Mouse (Mus musculus) lung, embryonic 15.5 days (tissue): ENCODE data around the gene Hcn2. TPM values are rescaled to one million over a fixed set of nuclear protein-coding genes. Genes with fewer than 3 reads are reported as not detected.
A peak's percentile ranks its signal among the peaks of the same experiment; 100 is the strongest.

Source experiments
- ATAC-seq: fragments of 200-750 bp; cut with Nextera tagmentation; 2 replicates; pipeline ENCODE4 v1.8.0; 2017; ENCODE audit warnings: moderate number of reproducible peaks, borderline replicate concordance; ENCODE audit not compliant: low FRiP score, low TSS enrichment; ENCODE audit errors: extremely low read depth
- H3K27ac ChIP-seq: fragments of 300-500 bp; sonication (generic); 2 replicates; pipeline ENCODE4 v1.5.1; 2015; ENCODE audit warnings: moderate library complexity, mild to moderate bottlenecking, inconsistent platforms
- H3K27me3 ChIP-seq: fragments of 300-500 bp; sonication (generic); 2 replicates; pipeline ENCODE4 v1.6.1; 2015; ENCODE audit warnings: inconsistent platforms
- H3K36me3 ChIP-seq: fragments of 300-500 bp; sonication (generic); 2 replicates; pipeline ENCODE4 v1.6.1; 2015; ENCODE audit warnings: inconsistent platforms
- H3K4me1 ChIP-seq: fragments of 300-500 bp; sonication (generic); 2 replicates; pipeline ENCODE4 v1.6.1; 2015; ENCODE audit warnings: inconsistent platforms
- H3K4me2 ChIP-seq: fragments of 300-500 bp; sonication (generic); 2 replicates; pipeline ENCODE4 v1.6.1; 2015; ENCODE audit warnings: inconsistent platforms, mild to moderate bottlenecking, moderate library complexity
- H3K4me3 ChIP-seq: fragments of 300-500 bp; sonication (generic); 2 replicates; pipeline ENCODE4 v1.5.1; 2015; ENCODE audit warnings: mild to moderate bottlenecking, inconsistent platforms
- H3K9ac ChIP-seq: fragments of 300-500 bp; sonication (generic); 2 replicates; pipeline ENCODE4 v1.6.1; 2015; ENCODE audit warnings: inconsistent platforms
- H3K9me3 ChIP-seq: fragments of 300-500 bp; sonication (generic); 2 replicates; pipeline ENCODE4 v1.6.1; 2016; ENCODE audit warnings: inconsistent platforms
- WGBS: fragments of 180-500 bp; shearing (Covaris S2); methylation state at CpG from one replicate; pipeline ENCODE4 v1.1.7; 2015; 5-methylcytosine and 5-hydroxymethylcytosine counted together
- polyA plus RNA-seq: library from polyadenylated mRNA; unstranded; fragments of >200 nt; fragmentation: Nextera tagmentation; extraction: Ambion mirVana; gene quantifications from 2 replicates; pipeline ENCODE4 v1.2.1, GENCODE M21; 2015

Hcn2 gene
- 0.05 and 0.10 TPM in 2 replicates for polyA plus RNA-seq

GRCm38 (mm10) chr10:79716254-79716987, at the start of gene Hcn2:
Hcn2 (plus strand) TSS chr10:79716634.
- peaks cover 18% of the 10 kb centered on the region for H3K4me1 ChIP-seq
- H3K4me3 ChIP-seq = peak within 1 kb of the TSS; percentile 56
- peak within 1 kb of the TSS; percentile 94 for H3K4me2 ChIP-seq
- ATAC-seq = no peak
- 0 out of 2 replicates have a peak within 1 kb of the TSS, but pooled peaks have one; percentile 10 for H3K9ac ChIP-seq
- peaks cover 8% of the 10 kb centered on the region for H3K36me3 ChIP-seq
- H3K27ac ChIP-seq = no peak within 1 kb of the TSS
- peaks cover 48% of the 10 kb centered on the region for H3K27me3 ChIP-seq
- no peaks in the 10 kb centered on the region for H3K9me3 ChIP-seq
- WGBS = under 1% methylated on average over 69 of the region's 91 CpGs

- Histone ChIP-seq H3K4me2 (no peak overlapping the region), H3K9me3 (no peaks in the 10 kb centered on the region), H3K9ac (no peak overlapping the region), H3K27ac (no peak overlapping the region), H3K4me1 (peaks cover 12% of the 10 kb centered on the region), H3K36me3 (no peaks in the 10 kb centered on the region), H3K4me3 (no peak overlapping the region), H3K27me3 (no peaks in the 10 kb centered on the region; the same call in 1 of the 2 replicates)
- 75% methylated on average over 5 of the region's 5 CpGs for WGBS
- no peak for ATAC-seq
Observed at GRCm38 (mm10) chr10:79668076-79668475, 48.4 kb upstream of the Hcn2 start.

- under 1% methylated on average over 45 of the region's 45 CpGs for WGBS
- peak within 1 kb of the TSS; percentile 91 for H3K4me2 ChIP-seq
- H3K36me3 ChIP-seq = 0 out of 2 replicates have a peak, but pooled peaks cover 6% of the 10 kb centered on the region
- no peaks in the 10 kb centered on the region for H3K9me3 ChIP-seq
- peak within 1 kb of the TSS; percentile 80 for H3K4me3 ChIP-seq
- ATAC-seq = peak; percentile 78
- no peaks in the 10 kb centered on the region; the same call in 1 of the 2 replicates for H3K27me3 ChIP-seq
- H3K9ac ChIP-seq = peak within 1 kb of the TSS; percentile 65
- peaks cover 12% of the 10 kb centered on the region for H3K4me1 ChIP-seq
- H3K27ac ChIP-seq = peak within 1 kb of the TSS; percentile 91
Observed at GRCm38 (mm10) chr10:79668771-79669575, 47.5 kb upstream of the Hcn2 start, which contains the start of gene Tpgs1. Tpgs1 (plus strand) TSS chr10:79669369.

GRCm38 (mm10) chr10:79669576-79670057, 46.8 kb upstream of the Hcn2 start:
- H3K36me3 ChIP-seq = 0 out of 2 replicates have a peak, but pooled peaks cover 6% of the 10 kb centered on the region
- peak overlapping the region; percentile 65 for H3K9ac ChIP-seq
- no peaks in the 10 kb centered on the region for H3K9me3 ChIP-seq
- peak overlapping the region; percentile 80 for H3K4me3 ChIP-seq
- peak; percentile 58; the same call in 1 of the 2 replicates for ATAC-seq
- WGBS = under 1% methylated on average over 47 of the region's 47 CpGs
- H3K4me2 ChIP-seq = peak overlapping the region; percentile 91
- H3K27me3 ChIP-seq = no peaks in the 10 kb centered on the region; the same call in 1 of the 2 replicates
- H3K4me1 ChIP-seq = peaks cover 12% of the 10 kb centered on the region
- peak overlapping the region; percentile 91 for H3K27ac ChIP-seq

GRCm38 (mm10) chr10:79670071-79670888, 46.2 kb upstream of the Hcn2 start:
- Histone ChIP-seq H3K4me2 (peak overlapping the region; percentile 91), H3K27ac (peak overlapping the region; percentile 8; the same call in 1 of the 2 replicates), H3K4me3 (peak overlapping the region; percentile 80), H3K27me3 (no peaks in the 10 kb centered on the region; the same call in 1 of the 2 replicates), H3K9ac (peak overlapping the region; percentile 65), H3K9me3 (no peaks in the 10 kb centered on the region), H3K4me1 (peaks cover 12% of the 10 kb centered on the region), H3K36me3 (0 out of 2 replicates have a peak, but pooled peaks cover 6% of the 10 kb centered on the region)
- 29% methylated on average over 15 of the region's 15 CpGs for WGBS
- ATAC-seq = peak; percentile 15; the same call in 1 of the 2 replicates

- Histone ChIP-seq H3K9ac (no peak overlapping the region), H3K27me3 (no peaks in the 10 kb centered on the region; the same call in 1 of the 2 replicates), H3K27ac (no peak overlapping the region), H3K4me3 (no peak overlapping the region), H3K9me3 (no peaks in the 10 kb centered on the region), H3K4me2 (no peak overlapping the region), H3K36me3 (0 out of 2 replicates have a peak, but pooled peaks cover 6% of the 10 kb centered on the region), H3K4me1 (peaks cover 12% of the 10 kb centered on the region)
- ATAC-seq = no peak
- 49% methylated on average over 6 of the region's 6 CpGs for WGBS
Observed at GRCm38 (mm10) chr10:79671396-79672087, 44.9 kb upstream of the Hcn2 start.

GRCm38 (mm10) chr10:79672088-79672455, 44.4 kb upstream of the Hcn2 start:
- no peak for ATAC-seq
- no peaks in the 10 kb centered on the region; the same call in 1 of the 2 replicates for H3K27me3 ChIP-seq
- peaks cover 12% of the 10 kb centered on the region for H3K4me1 ChIP-seq
- no peak overlapping the region for H3K4me3 ChIP-seq
- H3K4me2 ChIP-seq = no peak overlapping the region
- WGBS = 54% methylated on average over 3 of the region's 3 CpGs
- no peak overlapping the region for H3K9ac ChIP-seq
- H3K36me3 ChIP-seq = 0 out of 2 replicates have a peak, but pooled peaks cover 6% of the 10 kb centered on the region
- no peak overlapping the region for H3K27ac ChIP-seq
- H3K9me3 ChIP-seq = no peaks in the 10 kb centered on the region

GRCm38 (mm10) chr10:79673054-79673453, 43.4 kb upstream of the Hcn2 start:
- WGBS = 82% methylated on average over 3 of the region's 3 CpGs
- Histone ChIP-seq H3K9me3 (no peaks in the 10 kb centered on the region), H3K36me3 (0 out of 2 replicates have a peak, but pooled peaks cover 6% of the 10 kb centered on the region), H3K4me1 (peaks cover 12% of the 10 kb centered on the region), H3K4me3 (no peak overlapping the region), H3K9ac (no peak overlapping the region), H3K4me2 (no peak overlapping the region), H3K27ac (no peak overlapping the region), H3K27me3 (no peaks in the 10 kb centered on the region; the same call in 1 of the 2 replicates)
- ATAC-seq = no peak

DNA sequence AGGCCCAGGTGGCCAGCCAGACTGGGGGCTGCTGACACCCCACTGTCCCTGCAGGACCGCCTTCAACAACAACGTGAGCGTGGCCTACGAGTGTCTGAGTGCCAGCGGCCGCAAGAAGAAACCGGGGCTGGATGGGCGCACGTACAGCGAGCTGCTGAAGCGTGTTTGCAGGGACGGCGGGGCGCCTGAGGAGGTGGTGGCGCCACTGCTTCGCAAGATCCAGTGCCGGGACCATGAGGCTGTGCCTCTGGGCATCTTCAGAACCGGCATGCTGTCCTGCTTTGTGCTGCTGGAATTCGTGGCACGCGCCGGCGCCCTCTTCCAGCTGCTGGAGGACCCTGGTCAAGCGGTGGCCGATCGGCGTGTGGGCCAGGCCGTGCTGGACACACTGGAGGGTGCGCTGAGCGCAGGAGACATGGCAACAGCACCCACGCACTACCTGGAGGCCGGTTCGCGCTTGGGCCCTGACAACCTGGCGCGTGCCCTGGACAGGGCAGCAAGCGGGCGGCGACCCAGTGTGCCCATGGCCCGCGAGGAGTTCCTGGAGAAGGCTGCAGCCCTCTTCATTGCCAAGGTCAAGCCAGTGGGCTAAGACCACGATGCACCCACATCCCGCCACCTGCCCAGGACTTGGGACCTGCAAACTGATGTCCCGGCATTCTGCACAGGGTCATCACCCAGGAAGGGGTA, 40.9 kb upstream of the Hcn2 start:
- Histone ChIP-seq H3K4me2 (no peak overlapping the region), H3K27ac (no peak overlapping the region), H3K4me3 (no peak overlapping the region), H3K9me3 (no peaks in the 10 kb centered on the region), H3K36me3 (0 out of 2 replicates have a peak, but pooled peaks cover 6% of the 10 kb centered on the region), H3K27me3 (no peaks in the 10 kb centered on the region), H3K4me1 (peaks cover 7% of the 10 kb centered on the region), H3K9ac (no peak overlapping the region)
- ATAC-seq = no peak
- 52% methylated on average over 44 of the region's 44 CpGs for WGBS
